Mouse (Mus musculus) heart, postnatal 10 days (tissue): ENCODE measurements around the gene Slc7a5. TPM values are rescaled to one million over a fixed set of nuclear protein-coding genes. Genes with fewer than 3 reads are reported as not detected.

ENCODE experiments used
- DNase-seq, 2 experiments: peaks; one replicate each; pipeline ENCODE4 v3.0.0; 2021
- intact Hi-C: fragments of 180-260 bp; cut with DNase I; formaldehyde crosslinking; loops from one replicate; pipeline ENCODE4 v1.15.1; 2025
- total RNA-seq, 2 experiments: library from RNA; stranded (reverse); gene quantifications; 2 replicates each; pipeline ENCODE4 v1.2.3; 2021

Gene Slc7a5
- total RNA-seq, 2 experiments from 2014 or later: 8.6 to 11.3 TPM

GRCm38 (mm10) chr8:121889810-121890785, 17.4 kb downstream of the Slc7a5 start:
- no peak for DNase-seq
- intact Hi-C loops: no loop called here

GRCm38 (mm10) chr8:121889317-121889716, 18.2 kb downstream of the Slc7a5 start:
- intact Hi-C loops: no loop called here

GRCm38 (mm10) chr8:121887547-121887946, 19.9 kb downstream of the Slc7a5 start:
- intact Hi-C loops: no loop called here

More at GRCm38 (mm10) chr8:121889317-121889716, 18.2 kb downstream of the Slc7a5 start:
- no peak for DNase-seq

GRCm38 (mm10) chr8:121885433-121885832, 22.1 kb downstream of the Slc7a5 start:
- no peak for DNase-seq
- intact Hi-C loops: no loop called here

More at GRCm38 (mm10) chr8:121887547-121887946, 19.9 kb downstream of the Slc7a5 start:
- no peak for DNase-seq

GRCm38 (mm10) chr8:121885001-121885400, 22.5 kb downstream of the Slc7a5 start:
- intact Hi-C loops: no loop called here
- no peak for DNase-seq

- intact Hi-C loops: no loop called here
- DNase-seq: no peak
Measured at GRCm38 (mm10) chr8:121884181-121884580, 23.3 kb downstream of the Slc7a5 start.

- intact Hi-C loops: no loop called here
- DNase-seq: no peak
Measured at GRCm38 (mm10) chr8:121881921-121882320, 25.6 kb downstream of the Slc7a5 start.

- peak in 1 of 2 experiments; percentile 23 for DNase-seq
- intact Hi-C loops: no loop called here
Measured at GRCm38 (mm10) chr8:121880818-121881217, 26.7 kb downstream of the Slc7a5 start.

GRCm38 (mm10) chr8:121879712-121880111, 27.8 kb downstream of the Slc7a5 start:
- intact Hi-C loops: no loop called here
- no peak for DNase-seq

- no peak for DNase-seq
Measured at GRCm38 (mm10) chr8:121877828-121878480, 29.5 kb downstream of the Slc7a5 start.

GRCm38 (mm10) chr8:121877212-121877611, 30.3 kb downstream of the Slc7a5 start:
- intact Hi-C loops: no loop called here

More at GRCm38 (mm10) chr8:121877828-121878480, 29.5 kb downstream of the Slc7a5 start:
- intact Hi-C loops: no loop called here

GRCm38 (mm10) chr8:121875517-121875916, 32.0 kb downstream of the Slc7a5 start:
- intact Hi-C loops: no loop called here
- DNase-seq: no peak

More at GRCm38 (mm10) chr8:121877212-121877611, 30.3 kb downstream of the Slc7a5 start:
- no peak for DNase-seq

- intact Hi-C loops: no loop called here
- no peak for DNase-seq
Measured at GRCm38 (mm10) chr8:121875045-121875444, 32.4 kb downstream of the Slc7a5 start.

- DNase-seq: peak; percentile 79 to 81
- intact Hi-C loops: loop anchor here (1.0 kb wide), 2 partner anchors 35 to 51 kb away; no protein-coding TSS in a partner anchor
Measured at GRCm38 (mm10) chr8:121874031-121874430, 33.5 kb downstream of the Slc7a5 start.

GRCm38 (mm10) chr8:121871833-121872440, 35.6 kb downstream of the Slc7a5 start:
- intact Hi-C loops: no loop called here
- DNase-seq: no peak

- intact Hi-C loops: no loop called here
- DNase-seq: no peak
Measured at GRCm38 (mm10) chr8:121870190-121870589, 37.3 kb downstream of the Slc7a5 start.

- no peak for DNase-seq
- intact Hi-C loops: no loop called here
Measured at GRCm38 (mm10) chr8:121868896-121869295, 38.6 kb downstream of the Slc7a5 start.

GRCm38 (mm10) chr8:121868196-121868595, 39.3 kb downstream of the Slc7a5 start:
- no peak for DNase-seq
- intact Hi-C loops: no loop called here

GRCm38 (mm10) chr8:121865356-121865755, 42.1 kb downstream of the Slc7a5 start:
- no peak for DNase-seq
- intact Hi-C loops: no loop called here

- intact Hi-C loops: no loop called here
Measured at GRCm38 (mm10) chr8:121861806-121862548, 45.5 kb downstream of the Slc7a5 start.

More at GRCm38 (mm10) chr8:121861806-121862548, 45.5 kb downstream of the Slc7a5 start:
- DNase-seq: peak in 1 of 2 experiments; percentile 45
